Mouse (Mus musculus): ENCODE measurements around the gene Naa20.

The Naa20 gene

GRCm38 (mm10) chr2:145901861-145902260 is at the start of gene Naa20:
Gene Naa20 (plus strand): TSS chr2:145902099.
- DNase-seq (ENCODE audit: low spot score), result no peak

GRCm38 (mm10) chr2:145855831-145856230 is 46.1 kb upstream of the Naa20 start:
- no peak for DNase-seq (ENCODE audit: low spot score)

- no peak for DNase-seq (ENCODE audit: low spot score)
Observed at GRCm38 (mm10) chr2:145857864-145858263, 44.0 kb upstream of the Naa20 start.

GRCm38 (mm10) chr2:145859442-145859931 is 42.4 kb upstream of the Naa20 start:
- no peak for DNase-seq (ENCODE audit: low spot score)

GRCm38 (mm10) chr2:145859932-145860801 is 41.7 kb upstream of the Naa20 start:
- DNase-seq (ENCODE audit: low spot score), result peak; percentile 83

- no peak for DNase-seq (ENCODE audit: low spot score)
Observed at GRCm38 (mm10) chr2:145861193-145862123, 40.4 kb upstream of the Naa20 start.

- no peak for DNase-seq (ENCODE audit: low spot score)
Observed at GRCm38 (mm10) chr2:145862206-145862817, 39.6 kb upstream of the Naa20 start.

GRCm38 (mm10) chr2:145865344-145865743 is 36.6 kb upstream of the Naa20 start:
- no peak for DNase-seq (ENCODE audit: low spot score)

- DNase-seq (ENCODE audit: low spot score), result no peak
Observed at GRCm38 (mm10) chr2:145866238-145866637, 35.7 kb upstream of the Naa20 start.

GRCm38 (mm10) chr2:145866695-145867449 is 35.0 kb upstream of the Naa20 start:
- DNase-seq (ENCODE audit: low spot score), result no peak

GRCm38 (mm10) chr2:145871308-145871707 is 30.6 kb upstream of the Naa20 start:
- no peak for DNase-seq (ENCODE audit: low spot score)

GRCm38 (mm10) chr2:145872099-145872498 is 29.8 kb upstream of the Naa20 start:
- no peak for DNase-seq (ENCODE audit: low spot score)

GRCm38 (mm10) chr2:145873953-145874352 is 27.9 kb upstream of the Naa20 start:
- no peak for DNase-seq (ENCODE audit: low spot score)

- DNase-seq (ENCODE audit: low spot score), result no peak
Observed at GRCm38 (mm10) chr2:145874879-145875482, 26.9 kb upstream of the Naa20 start.

GRCm38 (mm10) chr2:145877191-145877590 is 24.7 kb upstream of the Naa20 start:
- no peak for DNase-seq (ENCODE audit: low spot score)

GRCm38 (mm10) chr2:145880887-145881747 is 20.8 kb upstream of the Naa20 start:
- DNase-seq (ENCODE audit: low spot score), result no peak

GRCm38 (mm10) chr2:145881932-145882331 is 20.0 kb upstream of the Naa20 start:
- DNase-seq (ENCODE audit: low spot score), result no peak

GRCm38 (mm10) chr2:145882398-145882797 is 19.5 kb upstream of the Naa20 start:
- DNase-seq (ENCODE audit: low spot score), result no peak

GRCm38 (mm10) chr2:145884036-145884912 is 17.6 kb upstream of the Naa20 start:
- no peak for DNase-seq (ENCODE audit: low spot score)

All from layer of hippocampus, adult 9-10 months (tissue).